Mouse (Mus musculus) splenic B cell, adult 2 months (primary cell): Measurements from ENCODE around the gene Slc5a3.
"Not testable (repeated sequence)": the region's sequence is repeated elsewhere in the genome, so short reads cannot be mapped to it uniquely, and the experiment has no call there.

Experiments used
- DNase-seq: peaks from one replicate; pipeline ENCODE4 v3.0.0-alpha.2; 2011; ENCODE audit warnings: low read depth, low spot score
- H3K27me3 ChIP-seq: 2 replicates; pipeline ENCODE4 v1.6.1; 2012; ENCODE audit warnings: mild to moderate bottlenecking, low read length, moderate library complexity, mixed read lengths; ENCODE audit not compliant: control insufficient read depth, poor library complexity, insufficient read depth, severe bottlenecking
- H3K36me3 ChIP-seq: 2 replicates; pipeline ENCODE4 v1.6.1; 2012; ENCODE audit warnings: mild to moderate bottlenecking, low read length, moderate library complexity, mixed read lengths; ENCODE audit not compliant: control insufficient read depth, poor library complexity, insufficient read depth, severe bottlenecking

Slc5a3 gene

GRCm38 (mm10) chr16:92100111-92100510 is 42.0 kb downstream of the Slc5a3 start:
- H3K27me3 ChIP-seq: no peaks in the 10 kb centered on the region
- peaks cover 2% of the 10 kb centered on the region; the same call in 1 of the 2 replicates for H3K36me3 ChIP-seq
- no peak for DNase-seq

- Histone ChIP-seq H3K27me3 (no peaks in the 10 kb centered on the region), H3K36me3 (peaks cover 2% of the 10 kb centered on the region; the same call in 1 of the 2 replicates)
- DNase-seq: no peak
Measured at GRCm38 (mm10) chr16:92102115-92102514, 44.0 kb downstream of the Slc5a3 start.

DNA sequence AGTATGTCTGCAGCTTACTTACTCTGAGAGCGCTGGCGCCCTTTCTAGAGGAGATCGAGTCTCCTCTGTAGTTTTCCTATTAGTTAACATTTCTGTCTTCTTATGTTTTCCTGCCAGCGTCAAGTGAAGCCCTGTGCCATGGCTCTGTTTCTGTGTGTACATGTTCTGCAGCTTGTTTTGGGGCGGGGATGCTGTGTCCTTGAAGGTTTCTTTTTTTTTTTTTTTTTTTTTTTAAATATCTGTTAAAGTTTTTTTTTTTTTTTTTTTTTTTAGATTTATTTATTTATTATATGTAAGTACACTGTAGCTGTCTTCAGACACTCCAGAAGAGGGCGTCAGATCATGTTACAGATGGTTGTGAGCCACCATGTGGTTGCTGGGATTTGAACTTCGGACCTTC is 44.8 kb downstream of the Slc5a3 start:
- not testable (repeated sequence) for DNase-seq, H3K36me3 ChIP-seq, H3K27me3 ChIP-seq

DNA sequence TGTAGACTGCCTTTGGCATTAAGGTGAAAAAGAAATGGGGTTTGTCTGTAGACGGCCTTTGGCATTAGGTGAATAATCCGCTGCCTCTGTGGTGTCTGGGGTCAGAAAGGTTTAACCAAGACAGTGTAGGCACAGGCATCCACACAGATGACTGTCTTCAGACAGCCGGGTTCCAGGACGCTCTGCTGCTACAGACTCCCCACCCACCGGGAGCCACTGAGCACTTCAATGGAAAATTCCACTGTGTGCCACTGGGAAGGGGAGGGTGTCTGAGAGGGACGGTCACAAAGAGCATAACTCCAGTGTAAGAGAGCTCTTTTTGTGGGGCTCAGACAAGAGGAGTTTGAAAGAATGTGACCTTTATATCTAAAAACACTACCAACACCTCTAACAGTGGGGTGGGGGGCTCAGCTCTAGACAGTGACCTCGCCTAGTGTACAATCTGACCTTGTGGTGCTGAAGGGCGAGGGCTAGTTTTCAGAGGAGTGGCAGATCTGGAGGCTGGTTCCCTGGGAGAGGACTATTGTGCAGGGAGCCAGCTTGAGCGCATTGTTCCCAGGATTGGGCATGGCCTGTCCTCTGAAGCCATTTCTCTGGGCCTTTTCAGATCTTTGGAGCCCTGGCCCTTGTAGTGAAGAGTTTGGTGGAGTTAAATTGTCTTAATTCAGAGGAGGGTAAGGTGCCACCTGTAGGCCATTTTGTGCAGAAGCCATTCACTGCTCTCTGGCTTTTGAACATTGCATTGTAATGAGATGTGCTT is 45.6 kb downstream of the Slc5a3 start:
- Histone ChIP-seq H3K36me3 (peaks cover 2% of the 10 kb centered on the region; the same call in 1 of the 2 replicates), H3K27me3 (no peaks in the 10 kb centered on the region)
- no peak for DNase-seq

DNA sequence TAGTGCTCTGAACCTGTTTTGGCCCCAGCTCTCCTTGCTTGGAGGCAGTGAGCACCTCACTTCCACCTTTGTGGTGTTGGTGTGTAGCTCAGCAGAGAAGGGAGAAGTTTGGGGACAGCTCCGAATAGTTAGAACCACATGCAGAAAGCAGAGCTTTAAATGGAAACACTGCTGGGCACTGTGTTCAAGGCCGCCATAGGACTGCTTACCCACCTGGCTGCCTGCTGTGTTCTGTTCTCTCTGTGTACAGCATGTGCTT is 46.1 kb downstream of the Slc5a3 start:
- H3K27me3 ChIP-seq: no peaks in the 10 kb centered on the region
- no peak for DNase-seq

GRCm38 (mm10) chr16:92104951-92105350 is 46.8 kb downstream of the Slc5a3 start:
- Histone ChIP-seq H3K27me3 (no peaks in the 10 kb centered on the region), H3K36me3 (peaks cover 2% of the 10 kb centered on the region; the same call in 1 of the 2 replicates)
- DNase-seq: no peak

More for the DNA sequence above, 46.1 kb downstream of the Slc5a3 start:
- H3K36me3 ChIP-seq: peaks cover 2% of the 10 kb centered on the region; the same call in 1 of the 2 replicates

GRCm38 (mm10) chr16:92105631-92106030 is 47.5 kb downstream of the Slc5a3 start:
- DNase-seq: no peak
- no peaks in the 10 kb centered on the region for H3K27me3 ChIP-seq
- H3K36me3 ChIP-seq: peaks cover 2% of the 10 kb centered on the region; the same call in 1 of the 2 replicates

DNA sequence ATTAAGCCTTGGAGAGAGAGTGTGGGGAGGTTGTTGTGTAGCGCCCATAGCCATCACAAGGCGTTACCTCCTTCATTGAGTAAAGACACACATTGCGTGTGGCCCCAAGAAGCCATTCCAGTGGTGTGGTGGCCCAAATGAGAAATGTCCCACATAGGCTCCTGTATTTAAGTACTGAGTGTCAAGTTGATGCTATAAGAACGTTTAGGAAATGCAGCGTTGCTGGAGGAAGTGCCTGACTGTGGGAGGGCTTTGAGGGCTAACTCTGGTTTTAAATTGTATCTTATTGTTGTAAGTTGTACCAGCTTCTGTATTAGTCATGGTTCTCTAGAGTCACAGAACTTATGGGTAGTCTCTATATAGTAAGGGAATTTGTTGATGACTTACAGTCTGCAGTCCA is 49.2 kb downstream of the Slc5a3 start:
- H3K36me3 ChIP-seq: no peaks in the 10 kb centered on the region
- DNase-seq: no peak
- H3K27me3 ChIP-seq: no peaks in the 10 kb centered on the region

GRCm38 (mm10) chr16:92114706-92115241 is 56.7 kb downstream of the Slc5a3 start:
- Histone ChIP-seq H3K36me3 (no peaks in the 10 kb centered on the region), H3K27me3 (no peaks in the 10 kb centered on the region)
- DNase-seq: no peak

DNA sequence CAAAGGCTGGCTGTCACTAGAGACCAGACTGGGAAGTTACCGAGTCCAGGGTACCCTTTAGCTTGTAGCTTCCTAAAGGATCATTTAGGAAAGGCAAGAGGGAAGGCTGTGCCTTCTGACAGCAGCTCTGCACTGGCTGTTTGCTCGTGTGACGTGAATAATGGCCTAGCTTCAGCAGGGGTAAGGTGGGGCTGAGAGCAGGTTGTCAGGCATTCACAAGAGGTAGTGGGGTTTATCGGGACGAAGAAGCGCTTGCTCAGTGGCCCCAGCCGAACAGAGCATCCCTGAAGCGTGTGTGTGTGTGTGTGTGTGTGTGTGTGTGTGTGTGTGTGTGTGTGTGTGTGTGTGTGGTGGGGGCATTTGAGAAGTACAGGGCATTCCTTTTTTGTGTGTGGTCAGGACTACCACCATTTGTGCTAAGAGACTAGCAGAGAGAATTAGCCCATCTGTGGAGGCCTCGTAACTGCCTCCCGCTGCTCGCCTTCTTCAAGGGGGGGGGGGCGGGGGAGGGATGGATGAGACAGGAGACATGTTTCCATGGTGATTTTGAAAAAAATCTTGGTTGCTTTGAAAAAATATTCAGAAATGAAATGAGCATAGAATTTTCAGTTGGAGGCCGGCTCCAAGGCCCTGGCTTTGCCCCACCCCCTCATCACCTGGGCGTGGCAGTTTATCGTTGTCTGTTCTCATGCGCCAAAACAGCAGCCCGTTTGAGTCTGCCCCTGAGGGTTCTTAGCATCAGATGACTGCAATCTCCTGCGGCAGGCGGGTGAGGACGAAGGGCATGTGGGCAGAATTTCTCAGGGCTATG is 57.7 kb downstream of the Slc5a3 start:
- no peak for DNase-seq
- H3K27me3 ChIP-seq: no peaks in the 10 kb centered on the region
- H3K36me3 ChIP-seq: no peaks in the 10 kb centered on the region

- no peaks in the 10 kb centered on the region for H3K36me3 ChIP-seq
- DNase-seq: no peak
- H3K27me3 ChIP-seq: no peaks in the 10 kb centered on the region
Measured at GRCm38 (mm10) chr16:92117337-92118209, 59.5 kb downstream of the Slc5a3 start.

DNA sequence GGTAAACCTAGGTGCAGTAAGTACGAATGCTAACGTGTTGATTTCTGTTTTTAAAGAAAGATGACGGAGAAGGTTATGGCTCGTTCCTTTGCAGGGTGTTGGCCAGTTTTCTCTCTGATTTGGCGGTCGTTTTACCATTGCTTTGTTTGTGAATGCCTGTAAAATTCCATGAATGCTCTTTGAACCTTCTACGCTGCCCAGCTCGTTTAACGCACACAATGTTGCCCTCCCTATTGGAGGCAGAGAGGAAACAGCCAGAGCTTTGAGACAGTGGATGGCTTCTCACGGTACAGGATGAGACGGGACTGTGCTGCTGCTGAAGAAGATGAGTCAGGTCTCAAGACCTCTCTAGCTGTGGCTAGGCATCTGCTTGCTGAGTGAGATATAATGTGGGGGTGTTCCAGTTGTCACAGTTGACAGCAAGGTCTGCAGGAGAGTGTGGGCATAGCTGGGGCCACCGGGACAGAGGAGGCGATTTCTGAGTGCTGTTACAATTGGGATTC is 60.9 kb downstream of the Slc5a3 start:
- no peaks in the 10 kb centered on the region for H3K27me3 ChIP-seq
- no peak for DNase-seq
- H3K36me3 ChIP-seq: no peaks in the 10 kb centered on the region

DNA sequence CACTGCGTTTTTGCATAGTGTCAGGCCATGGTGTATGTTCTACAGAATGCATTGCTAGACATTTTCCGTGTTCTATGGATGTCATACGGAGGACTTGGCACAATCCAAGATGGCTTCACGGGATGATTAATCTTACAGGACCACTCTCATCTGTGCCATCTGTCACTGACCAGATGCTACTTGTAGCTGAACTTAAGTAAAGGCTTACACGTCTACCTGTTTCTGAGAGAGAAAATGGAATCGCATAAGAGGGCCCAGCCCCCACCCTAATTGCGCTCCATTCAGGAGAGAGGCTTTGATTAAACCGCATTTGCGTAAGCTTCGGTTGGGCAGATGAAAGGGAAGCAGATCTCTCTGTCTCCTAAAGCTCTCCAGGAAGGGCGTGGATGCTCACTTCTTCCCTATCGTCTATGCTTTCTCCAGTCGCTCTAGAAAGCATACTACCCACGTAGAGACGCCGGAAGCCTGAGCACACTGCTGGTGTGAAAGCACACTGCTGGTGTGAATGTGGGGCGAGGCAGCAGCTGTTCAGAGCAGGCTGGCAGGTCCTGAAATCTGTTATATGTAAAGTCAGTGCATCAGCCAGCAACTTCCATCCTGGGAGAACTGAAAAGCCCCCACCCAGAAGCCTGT is 62.9 kb downstream of the Slc5a3 start:
- Histone ChIP-seq H3K27me3 (no peaks in the 10 kb centered on the region), H3K36me3 (no peaks in the 10 kb centered on the region)
- DNase-seq: no peak

- Histone ChIP-seq H3K27me3 (no peaks in the 10 kb centered on the region), H3K36me3 (no peaks in the 10 kb centered on the region)
- no peak for DNase-seq
Measured at GRCm38 (mm10) chr16:92127226-92127625, 69.1 kb downstream of the Slc5a3 start.
